Mouse (Mus musculus): ENCODE results near the gene Nufip1. TPM values are rescaled to one million over a fixed set of nuclear protein-coding genes. Genes with fewer than 3 reads are reported as not detected.
"Not testable (repeated sequence)": the region's sequence is repeated elsewhere in the genome, so short reads cannot be mapped to it uniquely, and the experiment has no call there.

Nufip1 gene
- total RNA-seq, 2 experiments from 2014 or later = 7.2 to 7.6 TPM

DNA sequence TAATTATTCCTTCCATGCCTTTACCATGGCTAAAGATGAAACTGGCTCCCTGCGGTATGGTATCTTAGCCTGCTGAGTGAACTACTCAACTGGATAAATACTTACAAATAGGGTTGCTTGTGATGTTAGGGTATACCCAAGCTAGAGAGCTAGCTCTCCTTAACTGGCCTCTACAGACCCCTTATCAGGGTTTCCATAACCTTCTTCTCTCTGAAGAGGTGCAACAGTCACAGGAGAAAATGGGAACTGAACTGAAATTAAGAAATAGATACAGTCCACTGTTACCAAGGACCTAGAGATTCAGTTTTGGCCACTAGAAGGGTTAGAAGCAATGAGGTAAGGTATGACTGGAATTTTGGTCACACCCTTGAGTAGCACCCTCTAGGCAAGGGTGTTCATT lies 34.6 kb downstream of the Nufip1 start:
- no peak for DNase-seq

DNA sequence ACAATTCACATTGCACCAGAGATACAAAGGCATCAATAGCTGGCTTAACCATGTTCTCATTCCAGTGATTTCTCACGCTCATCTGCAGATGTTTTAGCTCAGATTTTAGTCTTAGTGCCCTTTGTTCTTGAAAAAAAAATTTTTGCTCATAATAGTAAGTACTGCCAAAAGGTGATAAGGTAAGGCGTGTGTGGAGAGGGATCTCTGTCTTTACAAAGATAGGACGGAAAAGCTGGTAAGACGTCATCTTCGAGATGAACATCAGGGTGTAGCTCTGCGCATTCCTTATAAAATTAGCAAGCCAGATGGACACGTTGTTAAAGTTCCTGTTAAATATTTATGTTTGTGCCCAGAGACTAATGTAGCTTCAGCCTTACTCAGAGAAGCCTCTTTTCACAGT lies 35.2 kb downstream of the Nufip1 start:
- DNase-seq = no peak

DNA sequence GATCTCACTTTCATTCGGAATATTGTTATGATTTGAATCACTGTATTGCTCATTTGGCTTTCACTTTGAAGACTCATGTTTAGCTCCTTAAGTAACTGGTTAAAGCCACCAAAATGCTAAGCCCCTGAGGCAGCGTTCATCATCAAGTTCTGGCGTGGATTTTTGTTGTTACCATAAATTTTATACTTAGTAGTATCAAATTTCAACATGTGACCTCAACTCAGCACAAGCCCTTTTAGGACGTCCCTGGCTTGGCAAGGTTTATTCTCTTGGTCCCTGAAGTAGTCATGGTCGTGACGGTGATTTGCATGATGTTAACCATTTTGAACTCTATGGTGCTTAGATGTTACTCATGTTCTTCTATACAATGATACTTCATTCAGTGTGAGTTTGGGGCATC lies 36.4 kb downstream of the Nufip1 start:
- no peak for DNase-seq

DNA sequence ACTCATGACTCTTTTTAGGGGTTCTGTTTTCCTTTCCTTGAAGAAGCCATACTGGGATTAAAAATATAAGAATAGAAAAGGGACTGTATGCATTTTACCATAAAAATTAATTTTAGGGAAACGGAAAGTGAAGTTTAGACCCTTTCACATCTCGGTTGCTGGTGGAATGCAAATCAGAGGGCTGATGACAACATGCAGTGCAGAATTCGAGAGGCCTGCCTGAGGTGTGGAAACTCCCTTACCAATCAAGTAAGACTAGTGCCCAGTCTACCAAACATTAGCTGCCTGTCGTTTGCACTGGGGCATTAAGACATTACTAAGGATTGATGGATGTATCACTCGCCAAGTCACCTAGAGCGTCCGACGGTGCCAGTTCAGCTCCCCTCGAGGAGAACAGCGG lies 37.6 kb downstream of the Nufip1 start:
- no peak for DNase-seq

DNA sequence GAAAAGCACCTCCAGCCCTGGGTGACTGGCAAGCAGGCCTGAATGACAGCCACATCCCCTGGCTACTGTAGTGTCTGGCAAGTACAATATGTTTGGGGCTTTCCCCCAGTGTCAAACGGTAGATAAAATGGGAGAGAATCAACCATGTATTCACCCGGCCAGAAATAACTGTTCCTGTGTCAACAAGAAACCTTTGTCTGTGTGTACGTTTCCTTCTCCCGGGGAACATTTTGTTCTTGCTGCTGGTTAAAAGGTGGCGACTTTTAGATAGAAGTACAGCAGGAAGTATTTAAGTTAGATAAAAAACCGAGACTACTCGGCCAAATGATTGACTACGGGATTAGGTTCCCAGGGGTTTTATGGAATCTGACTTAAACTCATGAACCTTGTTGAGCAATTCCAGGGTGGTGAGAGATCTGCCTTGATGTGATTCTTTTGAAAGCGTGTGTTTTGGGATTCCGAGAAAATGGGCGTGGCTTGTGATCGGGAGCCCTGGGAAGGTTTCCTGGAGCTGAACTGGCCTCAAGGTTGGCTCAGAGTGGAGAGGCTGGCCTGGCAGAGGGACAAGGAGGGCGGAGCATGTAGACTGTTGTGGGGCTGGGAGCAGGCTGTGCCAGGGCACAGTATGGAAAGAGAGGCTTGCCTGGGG lies 39.0 kb downstream of the Nufip1 start:
- peak; percentile 94 for DNase-seq

DNA sequence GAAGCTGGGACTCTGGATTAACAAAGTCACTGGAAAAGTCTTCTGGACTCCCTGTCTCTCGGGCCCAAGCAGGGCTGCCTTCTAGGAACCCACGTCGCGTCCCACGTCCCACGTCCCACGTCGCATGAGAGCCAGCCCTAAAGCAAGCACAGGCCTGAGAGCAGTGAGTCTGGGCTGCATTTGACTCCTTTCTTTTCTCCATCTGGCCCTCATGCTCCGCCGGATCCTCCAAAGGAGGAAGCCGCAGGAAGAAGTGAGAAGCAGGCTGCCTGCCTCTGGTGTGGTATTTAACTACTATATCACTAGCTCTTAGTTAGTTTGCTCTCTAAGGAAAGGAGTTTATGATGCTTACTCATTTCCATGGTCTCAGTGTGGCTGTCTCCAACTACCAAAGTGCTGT lies 39.8 kb downstream of the Nufip1 start:
- no peak for DNase-seq

DNA sequence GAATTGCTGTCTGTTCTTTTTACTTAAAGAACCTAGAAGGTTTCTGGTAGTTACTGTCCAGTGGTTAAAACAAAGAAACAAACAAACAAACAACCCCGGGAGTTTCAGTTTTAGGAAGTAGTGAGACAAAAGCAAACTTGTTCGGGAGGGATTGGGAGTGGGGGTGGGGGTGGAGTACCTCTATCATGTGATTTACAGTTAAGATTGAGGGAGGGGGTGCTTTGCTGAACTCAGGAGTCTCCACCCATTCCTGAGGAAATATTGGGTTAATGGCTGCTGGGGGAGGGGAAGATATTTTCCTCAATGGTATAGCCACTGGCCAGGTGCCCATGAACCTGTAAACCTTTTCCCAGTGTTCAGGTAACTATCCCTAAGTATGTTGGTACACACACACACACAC lies 40.3 kb downstream of the Nufip1 start:
- DNase-seq = no peak

DNA sequence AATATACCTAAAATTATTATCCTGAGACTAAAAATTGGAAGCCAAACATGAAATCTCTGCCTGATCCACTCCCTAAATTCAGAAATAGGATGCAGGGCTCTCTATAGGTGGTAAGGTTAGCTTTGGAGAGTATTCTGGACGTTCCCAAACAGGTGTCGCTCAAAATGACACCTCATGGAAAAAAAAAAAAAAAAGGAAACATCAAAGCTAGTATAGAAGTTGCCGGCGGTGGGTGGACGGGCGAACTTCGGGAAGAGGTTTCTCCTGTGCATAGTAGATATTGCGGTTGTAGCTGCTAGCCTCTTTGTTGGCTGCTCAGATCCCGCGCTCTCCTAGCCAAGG lies 41.1 kb downstream of the Nufip1 start:
- no peak for DNase-seq

DNA sequence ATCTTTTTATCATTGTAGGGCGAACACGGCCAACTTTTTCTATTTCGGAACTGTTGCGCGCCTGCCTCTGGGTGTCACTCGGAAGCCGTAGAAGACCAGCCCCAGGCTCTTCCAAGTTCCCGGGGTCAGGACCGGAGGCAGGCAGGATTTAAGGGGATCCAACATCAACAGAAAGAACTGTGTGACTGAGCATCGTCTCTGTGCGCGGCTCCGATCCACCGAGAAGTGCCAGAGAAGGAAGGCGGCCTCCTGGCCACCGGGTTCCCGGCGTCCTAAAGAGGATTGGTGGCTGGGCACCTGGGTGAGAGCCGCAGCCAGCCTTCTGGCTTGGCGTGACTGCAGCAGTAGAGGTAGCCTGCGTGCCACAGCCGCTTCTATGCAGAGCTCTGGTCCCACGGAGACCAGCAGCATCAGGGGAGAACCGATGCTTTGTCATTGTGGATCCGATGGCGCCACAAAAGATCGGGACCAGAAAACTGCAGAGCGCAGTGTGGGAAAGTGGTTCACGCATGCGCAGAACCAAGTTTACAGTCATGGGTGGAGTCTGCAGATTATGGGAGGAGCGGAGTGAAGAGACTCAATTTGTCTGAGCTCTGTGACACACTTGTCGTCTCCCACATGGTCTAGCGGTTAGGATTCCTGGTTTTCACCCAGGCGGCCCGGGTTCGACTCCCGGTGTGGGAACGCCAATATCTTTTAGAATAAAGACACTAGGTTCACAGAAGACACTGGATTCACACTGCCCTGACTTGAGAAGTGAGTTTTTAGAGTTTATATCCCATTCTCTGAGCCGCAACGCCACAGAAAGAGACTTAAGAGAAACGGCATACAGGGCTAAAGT lies 41.7 kb downstream of the Nufip1 start:
- DNase-seq = peak; percentile 96

DNA sequence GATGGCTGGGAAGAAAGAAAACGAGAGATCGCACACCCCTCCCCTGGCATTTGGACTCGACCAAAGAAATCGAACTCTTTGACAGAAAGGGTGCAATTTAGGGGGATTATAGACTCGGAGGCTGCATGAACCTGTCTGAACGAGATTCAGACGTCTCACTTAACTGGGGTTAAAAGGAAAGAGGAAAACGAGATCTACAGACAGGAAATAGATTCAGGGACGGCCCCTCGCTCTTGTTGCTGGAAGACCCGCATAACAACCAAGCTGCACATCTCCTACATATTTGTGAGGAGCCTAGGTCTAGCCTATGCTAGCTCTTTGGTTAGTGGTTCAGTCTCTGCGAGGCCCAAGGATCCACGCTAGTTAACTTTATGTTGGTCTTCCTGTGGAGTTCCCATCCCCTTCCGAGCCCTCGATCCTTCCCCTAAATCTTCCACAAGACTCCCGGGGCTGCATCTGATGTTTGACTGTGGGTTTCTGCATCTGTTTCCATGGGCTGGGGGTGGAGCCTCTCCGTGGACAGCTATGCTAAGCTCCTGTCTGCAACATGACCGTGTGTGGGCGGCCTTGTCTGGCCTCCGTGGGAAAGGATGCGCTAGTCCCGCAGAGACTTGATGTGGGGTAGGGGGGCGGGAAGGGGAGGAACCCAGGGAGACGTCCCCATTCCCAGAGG lies 42.4 kb downstream of the Nufip1 start:
- no peak for DNase-seq

DNA sequence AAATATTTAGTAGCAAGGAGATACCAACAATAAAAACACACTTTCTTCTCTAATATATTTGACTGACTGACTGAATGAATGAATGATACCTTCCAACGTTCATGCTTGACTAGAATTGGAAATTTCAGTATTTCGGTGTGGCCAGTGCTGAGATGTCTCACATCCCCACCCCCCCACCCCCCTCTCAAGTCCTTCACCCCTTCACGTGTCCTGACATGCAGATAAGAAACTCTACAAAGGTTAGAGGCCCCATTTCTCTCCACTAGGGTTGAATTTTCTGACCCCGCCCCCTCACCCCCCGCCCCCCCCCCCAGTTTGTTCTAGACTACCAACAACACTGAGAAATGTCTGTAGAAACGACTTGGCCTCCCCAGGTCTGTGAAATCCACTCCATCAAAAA lies 43.1 kb downstream of the Nufip1 start:
- DNase-seq = no peak

DNA sequence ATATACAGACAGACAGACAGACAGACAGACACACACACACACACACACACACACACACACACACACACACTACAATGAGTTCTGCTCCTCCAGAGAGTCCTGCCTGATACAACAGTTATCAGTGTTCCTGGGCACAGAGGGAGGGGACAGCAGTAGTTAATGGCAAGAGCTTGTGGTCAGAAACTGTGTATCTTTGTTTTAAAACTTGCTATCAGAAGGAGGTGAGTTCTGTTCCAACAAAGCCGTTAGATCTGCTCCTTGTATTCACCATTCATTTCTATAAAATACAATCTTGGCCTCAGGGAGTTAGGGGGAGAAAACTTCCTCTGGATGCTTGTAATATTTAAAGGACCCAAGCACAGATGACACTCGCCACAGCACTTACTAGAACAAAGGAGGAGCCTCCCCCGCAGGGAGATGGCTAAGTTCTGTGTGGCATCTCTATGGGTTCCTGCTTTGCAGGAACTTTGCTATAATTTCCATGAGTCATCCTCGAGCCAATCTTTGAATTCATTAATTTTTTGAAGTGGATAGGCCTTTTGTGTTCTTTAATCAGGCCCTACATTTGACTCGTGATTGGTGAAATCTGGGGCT lies 47.6 kb downstream of the Nufip1 start:
- DNase-seq = no peak

DNA sequence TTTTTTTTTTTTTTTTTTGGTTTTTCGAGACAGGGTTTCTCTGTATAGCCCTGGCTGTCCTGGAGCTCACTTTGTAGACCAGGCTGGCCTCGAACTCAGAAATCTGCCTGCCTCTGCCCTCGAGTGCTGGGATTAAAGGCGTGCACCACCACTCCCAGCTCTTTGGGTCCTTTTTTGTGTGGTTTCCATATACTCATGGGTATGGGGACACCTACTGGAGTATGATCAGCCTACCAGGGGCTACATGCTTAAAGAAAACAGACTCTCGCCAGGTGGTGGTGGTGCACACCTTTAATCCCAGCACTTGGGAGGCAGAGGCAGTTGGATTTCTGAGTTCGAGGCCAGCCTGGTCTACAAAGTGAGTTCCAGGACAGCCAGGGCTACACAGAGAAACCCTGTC lies 49.9 kb downstream of the Nufip1 start:
- DNase-seq = not testable (repeated sequence)

DNA sequence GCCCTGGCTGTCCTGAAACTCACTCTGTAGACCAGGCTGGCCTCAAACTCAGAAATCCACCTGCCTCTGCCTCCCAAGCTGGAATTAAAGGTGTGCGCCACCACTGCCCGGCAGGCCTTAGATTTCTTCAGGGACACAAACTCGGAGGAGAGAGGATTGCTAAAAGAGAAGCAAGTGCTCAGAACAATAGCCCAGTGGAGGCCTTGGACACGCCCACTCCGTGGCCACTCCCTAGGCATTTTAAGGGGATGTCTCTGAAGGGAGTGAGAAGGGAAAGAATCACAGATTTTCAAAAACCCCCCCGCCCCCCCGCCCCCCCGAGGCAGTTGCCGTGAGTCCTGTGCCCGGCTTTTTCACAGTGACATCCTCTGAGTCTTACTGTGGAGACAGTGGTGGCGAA lies 53.5 kb downstream of the Nufip1 start:
- DNase-seq = no peak

DNA sequence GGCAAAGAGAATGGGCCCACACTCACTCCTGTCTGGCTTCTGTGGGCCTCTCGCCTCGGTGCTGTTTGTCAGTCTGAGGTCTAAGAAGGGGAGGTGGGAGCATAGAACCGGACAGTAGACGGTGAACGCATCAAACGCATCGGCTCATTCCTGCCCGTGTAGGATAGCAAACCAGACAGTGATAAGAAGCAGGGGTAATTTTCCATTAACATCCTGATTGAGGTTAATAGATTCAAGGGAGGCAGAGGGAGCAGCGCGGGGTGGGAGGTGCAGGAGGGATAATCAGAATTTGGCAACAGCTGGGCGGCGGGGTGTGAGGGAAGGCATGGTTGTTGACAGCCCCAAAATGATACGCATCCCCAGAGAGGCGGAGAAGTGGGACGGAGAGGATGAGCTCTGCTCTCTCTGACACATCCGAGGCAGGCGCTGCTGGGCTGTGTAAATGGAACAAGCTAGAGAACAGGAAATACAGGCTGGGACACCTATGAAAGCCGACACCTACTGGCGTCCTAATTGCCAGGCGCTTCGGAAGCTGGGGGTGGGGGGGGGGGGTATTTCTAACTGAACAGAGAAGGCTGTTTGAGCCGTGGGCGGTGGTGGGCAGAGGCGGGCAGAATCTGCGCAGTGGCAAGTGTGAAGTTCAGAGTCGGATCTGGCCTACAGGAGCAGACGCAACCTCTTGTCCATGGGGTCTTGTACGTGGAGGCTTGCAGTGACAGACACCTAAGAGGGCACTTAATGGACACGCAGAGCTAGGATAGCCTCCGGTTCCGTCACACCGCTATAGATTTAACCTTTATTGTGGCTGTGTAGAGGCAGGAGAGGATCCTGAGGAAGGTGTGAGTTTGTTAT lies 54.4 kb downstream of the Nufip1 start:
- no peak for DNase-seq

DNA sequence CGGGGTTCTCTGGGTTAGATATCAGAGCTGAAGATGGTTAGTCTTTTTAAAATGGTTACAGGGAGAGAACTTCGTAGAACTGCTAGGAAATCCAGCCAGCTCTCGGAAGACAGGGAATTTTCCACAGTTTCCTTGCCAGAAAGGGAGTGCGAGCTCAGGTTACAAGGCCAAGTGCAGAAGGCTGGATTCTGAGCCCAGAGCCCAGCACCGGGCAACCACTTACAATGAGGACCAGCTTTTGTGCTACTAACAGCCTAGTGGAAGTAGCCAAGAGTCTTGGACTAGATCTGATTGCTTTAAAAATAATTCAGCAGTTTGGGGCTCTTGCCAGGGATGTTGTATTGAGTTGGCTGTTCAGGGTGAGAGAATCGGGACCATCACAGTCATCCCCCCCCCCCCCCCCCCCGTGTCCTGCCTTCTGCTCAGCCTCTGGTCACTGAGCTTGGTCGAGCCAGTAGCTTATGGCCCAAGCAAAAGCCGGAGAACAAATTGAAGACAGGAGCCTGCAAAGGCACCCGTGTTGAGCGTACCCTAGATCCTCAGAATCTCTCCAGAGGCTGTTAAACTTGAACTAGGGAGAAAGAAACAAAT lies 59.3 kb downstream of the Nufip1 start:
- DNase-seq = peak; percentile 35

DNA sequence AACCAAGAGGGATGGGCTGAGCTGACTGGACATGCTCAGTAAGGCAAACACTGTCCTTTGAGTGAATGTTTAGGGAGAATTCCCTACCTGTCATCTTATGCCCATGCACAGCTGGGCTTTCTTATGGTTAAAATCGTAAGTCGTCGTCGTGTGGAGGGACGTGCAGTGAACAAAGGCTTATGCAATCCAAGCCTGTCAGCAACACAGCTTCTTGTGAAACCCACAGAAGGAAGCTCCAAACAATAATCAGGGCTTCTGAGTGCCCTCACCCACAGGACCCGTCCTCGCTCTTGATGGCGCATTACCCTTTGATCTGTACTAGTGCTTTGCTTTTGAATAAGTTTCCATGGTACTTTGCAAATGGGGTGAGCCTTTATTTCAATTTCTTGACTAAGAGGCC lies 60.6 kb downstream of the Nufip1 start:
- no peak for DNase-seq

DNA sequence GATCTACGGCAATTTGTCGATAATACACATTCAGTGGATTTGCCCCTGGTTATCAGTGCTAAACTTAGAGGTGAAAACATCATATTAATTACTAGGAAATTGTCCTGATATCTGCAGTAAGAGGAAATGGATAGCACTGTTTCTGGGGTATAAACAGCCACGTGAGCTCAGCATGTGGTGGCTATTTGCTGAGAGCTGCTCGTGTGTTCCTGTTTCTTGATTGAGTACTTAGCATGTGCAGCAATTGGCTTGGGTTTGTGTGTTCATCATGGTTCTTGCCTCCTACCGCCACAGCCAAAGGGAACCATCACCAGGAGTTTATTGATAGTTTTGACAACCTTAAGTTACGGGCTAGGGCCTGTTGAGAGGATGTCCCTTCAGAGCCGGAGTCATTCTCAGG lies 63.6 kb downstream of the Nufip1 start:
- no peak for DNase-seq

DNA sequence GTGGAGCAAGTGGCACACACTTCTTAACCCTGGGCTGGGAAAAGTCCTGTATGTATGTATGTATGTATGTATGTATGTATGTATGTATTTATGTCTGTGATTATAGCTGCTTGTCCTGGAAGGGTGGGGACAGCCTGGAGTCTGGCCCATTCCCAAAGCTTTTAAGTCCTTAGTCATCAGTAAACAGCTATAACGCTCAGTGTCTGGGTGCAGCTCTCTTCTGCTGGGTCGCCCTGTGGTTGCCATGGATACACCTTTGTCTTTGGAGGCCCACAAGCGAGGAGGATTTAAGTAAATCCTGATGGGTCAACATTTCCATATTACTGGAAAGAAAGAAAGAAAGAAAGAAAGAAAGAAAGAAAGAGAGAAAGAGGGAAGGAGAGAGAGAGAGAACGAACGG lies 65.1 kb downstream of the Nufip1 start:
- no peak for DNase-seq

DNA sequence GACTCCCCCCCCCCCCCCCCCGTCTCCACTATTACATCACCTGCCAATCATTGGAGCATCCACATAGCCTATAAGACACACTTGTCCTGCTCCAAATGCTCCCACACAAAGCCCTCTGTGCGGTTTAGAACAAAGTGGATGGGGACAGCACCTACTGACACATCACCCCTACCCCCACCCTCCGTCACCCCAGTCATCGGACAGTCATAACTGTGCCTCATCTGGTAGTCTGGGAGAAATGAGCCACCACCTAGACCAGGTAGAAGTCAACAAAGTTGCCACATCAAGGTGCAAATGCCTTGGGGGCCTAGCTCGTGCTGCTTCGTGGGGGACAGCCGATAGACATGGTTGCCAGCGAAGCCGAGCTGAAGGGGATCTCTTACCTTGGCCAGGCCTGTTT lies 66.5 kb downstream of the Nufip1 start:
- DNase-seq = no peak

DNA sequence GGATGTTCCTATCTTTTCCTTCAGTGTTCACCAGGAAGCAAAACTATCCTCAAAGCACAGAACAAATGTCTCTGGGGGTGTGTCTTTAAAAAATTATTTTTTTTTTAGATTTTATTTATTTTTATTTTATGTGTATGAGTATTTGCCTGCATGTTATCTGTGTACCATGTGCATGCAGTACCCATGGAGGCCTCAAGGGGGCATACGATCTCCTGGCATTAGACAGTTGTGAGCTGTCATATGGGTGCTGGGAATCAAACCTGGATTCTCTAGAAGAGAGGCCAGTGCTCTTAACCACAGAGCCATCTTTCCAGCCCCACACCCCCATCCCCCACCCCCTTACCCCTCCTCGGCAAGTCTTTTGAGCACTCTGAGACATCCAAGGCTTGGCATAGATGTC lies 67.8 kb downstream of the Nufip1 start:
- DNase-seq = no peak

DNA sequence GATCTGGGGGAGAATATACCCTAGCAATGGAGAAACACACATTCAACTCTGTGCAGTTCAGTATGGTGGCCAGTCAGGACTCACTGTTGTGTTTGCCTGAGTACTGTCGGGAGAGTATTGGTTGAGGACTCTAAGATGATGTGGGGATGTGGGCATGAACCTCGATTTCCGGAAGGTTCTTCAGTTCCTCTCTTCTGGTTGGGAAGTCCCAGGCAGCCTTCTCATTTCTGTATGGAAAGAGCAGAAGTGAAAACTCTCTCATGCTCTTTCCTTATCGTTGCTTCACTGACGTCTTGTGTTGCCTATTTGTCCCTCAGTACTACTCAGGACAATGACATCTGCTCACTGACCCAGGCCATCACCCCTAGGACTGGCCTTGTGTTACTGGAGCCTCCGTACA lies 68.7 kb downstream of the Nufip1 start:
- no peak for DNase-seq
